Mouse (Mus musculus): ENCODE measurements around the gene Adamts4.

Gene Adamts4

DNA sequence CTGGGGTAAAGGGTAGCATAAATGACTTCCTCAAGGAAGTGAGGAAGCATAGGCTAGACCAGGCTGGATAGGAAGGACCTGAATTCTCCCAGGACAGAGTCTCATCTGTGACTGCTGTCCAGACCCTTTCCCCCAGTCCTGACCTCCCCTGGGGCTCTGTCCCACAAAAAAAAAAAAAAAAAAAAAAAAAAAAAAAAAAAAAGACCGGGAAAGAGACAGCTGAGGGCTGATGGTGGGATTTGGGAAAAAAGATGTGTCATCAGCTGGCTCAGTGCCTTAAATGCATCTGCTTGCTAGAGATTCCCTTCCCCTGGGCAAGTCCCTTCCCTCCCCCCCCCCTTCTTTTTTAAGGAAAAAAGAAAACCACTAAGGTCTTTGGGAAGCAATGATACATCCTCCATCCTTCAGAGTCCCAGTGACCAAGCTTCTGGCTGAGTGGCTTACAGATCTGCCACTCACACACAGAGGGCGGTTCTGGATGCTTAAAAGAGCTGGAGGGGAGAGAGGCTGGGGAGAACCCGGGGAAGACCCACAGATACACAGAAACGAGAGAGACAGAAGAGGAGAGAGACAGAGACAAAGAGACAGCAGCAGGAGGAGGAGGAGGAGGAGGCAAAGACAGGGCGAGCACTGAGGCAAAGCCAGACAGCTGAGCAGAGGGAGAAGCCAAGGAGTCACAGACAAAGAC is at the start of gene Adamts4:
Gene Adamts4, plus strand, starts transcription at position 509 of the 688 bp plus-strand sequence.
- DNase-seq (ENCODE audit: extremely low spot score), result peak; percentile 58

DNA sequence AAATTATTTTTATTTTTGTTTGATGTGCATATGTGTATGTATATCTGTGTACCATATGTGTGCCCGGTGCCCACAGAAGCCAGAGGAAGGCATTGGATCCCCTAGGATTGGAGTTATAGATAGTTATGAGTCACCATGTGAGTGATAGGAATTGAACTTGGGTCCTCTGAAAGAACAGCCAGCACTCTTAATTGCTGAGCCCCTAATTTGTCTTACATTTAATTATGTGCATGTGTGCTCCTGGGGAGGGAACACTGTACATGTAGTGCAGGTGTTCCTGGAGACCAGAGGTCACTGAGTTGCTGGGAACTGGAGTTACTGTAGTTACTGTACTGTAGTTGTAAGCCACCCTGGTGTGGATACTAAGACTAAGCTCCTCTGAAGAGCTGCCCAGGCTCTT is 49.5 kb upstream of the Adamts4 start:
- DNase-seq (ENCODE audit: extremely low spot score), result no peak

DNA sequence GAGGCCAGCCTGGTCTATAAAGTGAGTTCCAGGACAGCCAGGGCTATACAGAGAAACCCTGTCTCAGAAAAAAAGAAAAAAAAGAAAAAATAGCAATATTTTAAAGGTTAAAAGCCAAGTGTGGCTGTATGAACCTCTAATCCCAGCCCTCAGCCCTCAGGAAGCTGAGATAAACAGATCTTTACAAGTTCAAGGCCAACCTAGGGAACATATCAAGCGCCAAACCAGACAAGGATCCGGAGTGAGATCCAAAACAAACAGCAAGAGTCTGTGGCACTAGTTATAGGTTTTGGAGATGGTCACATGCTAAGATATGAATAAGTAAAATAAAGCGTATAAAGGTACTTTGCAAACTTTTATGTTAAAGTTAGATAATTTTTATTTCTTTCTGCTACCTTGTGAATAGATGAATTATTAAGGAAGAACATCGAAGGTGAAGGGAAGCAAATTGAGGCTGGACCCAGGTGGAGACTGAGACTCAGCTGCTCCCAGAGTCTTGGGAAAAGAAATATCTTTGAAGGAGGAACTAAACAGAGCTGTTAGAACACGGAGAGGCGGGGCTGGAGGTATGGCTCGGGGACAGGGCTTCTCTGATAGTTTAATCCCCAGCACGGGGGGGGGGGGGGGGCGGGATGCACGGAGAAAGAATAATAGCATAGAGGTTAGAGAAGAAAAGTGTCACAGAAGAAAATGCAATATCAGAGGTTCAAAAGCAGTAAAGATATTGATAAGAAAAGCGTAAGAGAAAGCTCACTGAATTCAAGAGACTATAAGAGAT is 46.6 kb upstream of the Adamts4 start:
- DNase-seq (ENCODE audit: extremely low spot score), result no peak

DNA sequence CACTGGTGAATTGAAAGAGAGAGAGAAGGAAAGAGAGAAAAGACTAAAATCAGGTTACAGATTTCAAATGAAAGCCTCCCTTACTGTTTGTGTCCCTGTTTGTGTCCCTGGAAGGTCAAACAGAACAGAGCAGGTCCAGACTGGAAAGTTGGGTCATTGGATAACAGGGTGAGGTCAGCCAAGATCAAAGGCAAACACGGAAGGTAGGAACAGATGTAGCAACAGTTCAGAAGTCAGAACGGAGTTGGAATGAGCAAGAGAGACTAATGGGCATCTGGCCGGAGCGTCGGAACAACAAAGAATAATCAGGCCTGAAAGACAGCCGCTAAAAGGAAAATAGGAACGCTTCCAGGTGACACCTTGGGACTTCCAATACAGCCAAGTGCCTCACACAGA is 46.0 kb upstream of the Adamts4 start:
- no peak for DNase-seq (ENCODE audit: extremely low spot score)

DNA sequence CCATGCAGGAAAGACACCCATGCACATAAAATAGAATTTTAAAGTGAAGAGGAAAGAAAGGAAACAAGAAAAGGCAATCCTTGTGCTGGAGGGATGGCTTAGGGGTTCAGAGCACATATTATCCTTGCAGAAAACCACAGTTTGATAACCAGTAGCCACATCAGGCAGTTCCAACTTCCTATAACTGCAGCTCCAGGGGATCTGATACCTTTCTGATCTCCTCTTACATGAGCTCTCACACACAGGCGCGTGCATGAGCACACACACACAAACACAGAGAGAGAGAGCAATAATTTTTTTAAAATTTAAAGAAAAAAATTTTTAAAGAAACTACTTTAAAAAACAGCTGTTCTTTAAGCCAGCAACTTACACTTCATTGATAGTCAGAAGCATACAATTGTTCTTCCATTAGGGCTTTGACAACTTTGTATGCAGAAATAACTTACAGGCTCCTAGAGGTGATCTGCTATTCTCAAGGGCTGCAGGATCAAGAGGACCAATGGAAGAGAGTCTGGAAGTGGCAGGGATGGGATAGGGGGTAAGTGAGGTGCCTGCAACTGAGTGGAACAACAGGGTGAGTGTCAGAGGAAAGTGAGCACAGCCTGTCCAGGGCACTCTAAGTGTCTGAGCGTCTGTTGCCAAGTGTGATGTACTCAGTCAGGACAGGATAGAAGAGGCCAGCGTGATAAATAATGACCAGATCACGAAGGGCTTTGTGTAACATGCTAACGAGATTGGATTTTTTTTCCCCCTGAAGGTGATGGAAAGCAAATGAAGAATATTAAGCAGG is 44.3 kb upstream of the Adamts4 start:
- DNase-seq (ENCODE audit: extremely low spot score), result no peak

- no peak for DNase-seq (ENCODE audit: extremely low spot score)
Observed at GRCm38 (mm10) chr1:171209409-171209808, 40.8 kb upstream of the Adamts4 start.

DNA sequence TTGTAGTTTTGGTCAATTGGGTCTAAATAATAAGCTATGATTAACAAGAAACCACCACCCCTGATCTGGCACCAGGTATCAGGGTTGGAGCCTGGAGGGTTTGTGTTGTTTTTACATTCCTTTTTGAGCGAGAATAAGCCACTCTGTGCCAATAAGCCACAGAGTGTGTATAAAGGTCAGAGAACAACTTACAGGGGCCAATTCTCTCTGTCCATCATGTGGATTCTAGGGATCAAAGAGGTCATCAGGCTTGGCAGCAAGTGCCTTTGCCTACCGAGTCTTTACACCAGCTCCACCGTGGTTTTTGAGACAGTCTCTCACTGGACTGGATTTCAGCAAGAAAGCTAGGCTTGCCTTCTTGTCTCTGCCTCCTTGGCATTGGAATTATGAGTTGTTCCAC is 37.4 kb upstream of the Adamts4 start:
- no peak for DNase-seq (ENCODE audit: extremely low spot score)

GRCm38 (mm10) chr1:171213801-171214496 is 36.3 kb upstream of the Adamts4 start, which contains the start of gene Nr1i3:
Nr1i3 (plus strand) TSS chr1:171213970.
- DNase-seq (ENCODE audit: extremely low spot score), result no peak

- no peak for DNase-seq (ENCODE audit: extremely low spot score)
Observed at GRCm38 (mm10) chr1:171216241-171216955, 33.8 kb upstream of the Adamts4 start.

GRCm38 (mm10) chr1:171220871-171221270 is 29.4 kb upstream of the Adamts4 start:
- peak; percentile 78 for DNase-seq (ENCODE audit: extremely low spot score)

DNA sequence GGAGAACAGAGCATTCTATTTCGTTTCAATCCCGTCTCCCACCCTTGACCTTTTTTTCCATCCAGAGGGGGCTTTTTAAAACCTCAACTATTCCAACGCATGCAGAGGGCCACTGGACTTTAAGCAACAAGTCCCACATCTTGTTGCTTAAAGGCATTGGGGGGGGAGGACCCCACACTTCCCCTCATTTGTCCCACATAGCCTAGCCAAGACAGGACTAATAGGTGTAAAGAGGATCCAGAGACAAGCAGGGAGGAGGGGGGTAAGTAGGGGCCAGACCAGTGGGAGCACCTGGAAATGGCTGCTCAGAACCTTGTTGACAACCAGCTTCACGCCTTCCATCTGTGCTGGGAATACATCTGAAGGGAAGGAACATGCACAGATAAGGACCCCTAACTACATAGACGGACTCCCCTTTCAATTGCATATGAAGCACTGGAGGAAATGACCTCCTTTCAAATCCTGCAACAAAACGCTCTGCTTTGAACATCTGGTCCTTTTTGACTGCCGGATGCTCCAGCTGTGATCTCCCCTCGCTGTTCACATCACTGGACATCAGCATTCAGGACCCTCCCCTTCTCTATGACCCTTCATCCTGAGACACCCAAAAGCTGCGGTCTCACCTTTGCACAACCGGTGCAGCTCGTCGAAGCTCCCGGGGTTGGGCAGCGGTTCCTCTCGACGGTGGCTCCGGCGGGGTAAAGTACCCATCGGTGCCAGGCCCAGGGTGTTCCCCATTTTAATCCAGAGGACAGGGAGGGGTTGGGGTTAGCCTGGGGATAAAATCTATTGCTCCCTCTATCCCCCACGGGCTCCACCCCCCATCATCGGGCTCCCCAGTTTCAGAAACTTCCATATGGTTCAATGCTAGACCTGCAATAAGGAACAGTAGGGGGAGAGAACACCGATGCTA is 28.7 kb upstream of the Adamts4 start:
- DNase-seq (ENCODE audit: extremely low spot score), result peak; percentile 29

DNA sequence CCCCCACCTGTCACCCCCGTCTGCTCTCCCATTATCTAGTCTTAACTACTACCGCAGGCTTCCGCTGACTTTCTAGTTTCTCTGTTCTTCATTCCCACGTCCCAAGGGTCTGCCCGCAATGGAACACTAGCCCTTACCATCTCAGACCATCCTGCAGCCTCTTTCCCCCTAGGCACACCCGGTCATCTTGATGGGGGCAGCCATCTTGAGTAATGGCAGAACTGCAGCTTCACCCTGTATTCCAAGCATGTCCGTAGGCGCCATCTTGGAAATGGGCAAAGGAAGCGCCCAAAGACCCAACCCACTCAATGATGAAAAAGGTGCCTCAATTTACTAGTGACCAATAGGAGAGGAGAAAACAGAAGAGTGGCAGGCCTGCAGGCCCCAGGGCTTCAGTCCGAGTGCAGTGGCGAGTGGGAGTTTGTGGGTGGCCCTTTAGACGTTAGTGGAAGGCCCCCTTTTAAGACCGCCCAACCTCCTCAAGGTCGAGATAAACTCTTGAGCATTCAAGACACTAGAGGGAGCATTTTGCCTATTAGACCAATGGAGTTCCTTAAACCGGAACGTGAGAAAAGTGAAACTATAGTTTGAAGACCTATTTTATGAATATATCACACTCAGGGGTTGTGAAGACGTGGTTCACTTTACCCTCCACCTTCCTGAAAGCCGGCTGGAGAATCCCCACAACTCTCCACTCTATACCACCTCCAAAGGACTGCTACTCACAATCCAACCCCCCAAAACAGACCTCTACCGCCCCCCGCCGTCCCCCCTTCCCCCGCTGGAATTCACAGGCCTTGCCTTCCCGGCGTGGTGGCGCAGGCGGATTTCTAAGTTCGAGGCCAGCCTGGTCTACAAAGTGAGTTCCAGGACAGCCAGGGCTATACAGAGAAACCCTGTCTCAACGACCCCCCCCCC is 27.7 kb upstream of the Adamts4 start, which contains the start of gene Tomm40l:
Gene Tomm40l, minus strand, starts transcription at position 277 of the 918 bp plus-strand sequence.
- peak; percentile 92 for DNase-seq (ENCODE audit: extremely low spot score)

GRCm38 (mm10) chr1:171223168-171223567 is 27.1 kb upstream of the Adamts4 start:
- no peak for DNase-seq (ENCODE audit: extremely low spot score)

GRCm38 (mm10) chr1:171223796-171224195 is 26.4 kb upstream of the Adamts4 start:
- DNase-seq (ENCODE audit: extremely low spot score), result no peak

GRCm38 (mm10) chr1:171224857-171225256 is 25.4 kb upstream of the Adamts4 start, which contains the start of gene Apoa2:
Apoa2 (plus strand) TSS chr1:171225054.
- DNase-seq (ENCODE audit: extremely low spot score), result no peak

- DNase-seq (ENCODE audit: extremely low spot score), result no peak
Observed at GRCm38 (mm10) chr1:171226780-171227179, 23.4 kb upstream of the Adamts4 start.

DNA sequence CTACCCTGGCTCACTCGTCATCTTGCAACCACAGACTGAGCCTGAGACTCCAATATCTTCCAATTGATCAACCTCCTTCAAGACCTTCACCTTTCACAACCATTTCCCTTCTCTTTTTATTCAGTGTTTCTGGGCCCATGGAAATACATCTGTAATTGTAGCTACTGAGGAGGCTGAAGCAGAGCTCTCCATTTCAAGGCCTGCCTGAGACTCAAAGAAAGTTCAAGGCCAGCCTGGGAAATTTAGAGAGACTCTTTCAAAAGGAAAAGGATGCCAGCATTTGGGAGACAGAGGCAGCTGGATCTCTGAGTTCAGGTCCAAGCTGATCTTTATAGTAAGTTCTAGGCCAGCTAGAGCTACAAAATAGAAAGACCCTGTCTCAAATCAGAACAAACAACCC is 22.3 kb upstream of the Adamts4 start:
- DNase-seq (ENCODE audit: extremely low spot score), result no peak

DNA sequence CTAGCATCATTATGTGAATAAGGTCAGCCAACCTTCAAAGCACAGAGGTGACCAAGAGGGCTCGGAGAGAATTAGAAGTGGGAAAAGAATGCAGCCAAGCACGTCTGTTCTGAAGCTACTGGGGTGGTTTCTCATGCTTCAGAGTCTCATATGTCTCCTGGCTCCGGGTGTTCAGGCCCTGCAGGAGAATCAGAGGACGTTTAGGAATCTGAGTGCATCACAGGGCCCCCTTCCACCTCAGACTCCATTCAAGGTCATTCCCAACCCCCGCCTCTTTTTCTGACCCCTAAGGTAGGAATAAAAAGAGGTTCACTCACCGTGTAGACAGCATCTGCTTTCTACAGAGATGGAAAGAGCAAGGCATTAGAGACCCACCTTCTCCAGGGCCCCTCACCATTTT is 20.5 kb upstream of the Adamts4 start:
- no peak for DNase-seq (ENCODE audit: extremely low spot score)

GRCm38 (mm10) chr1:171230215-171230614 is 20.0 kb upstream of the Adamts4 start:
- no peak for DNase-seq (ENCODE audit: extremely low spot score)
